Mouse (Mus musculus) heart, postnatal 0 days (tissue): ENCODE measurements around the gene Resf1. TPM values are rescaled to one million over a fixed set of nuclear protein-coding genes. Genes with fewer than 3 reads are reported as not detected.
"Not testable (repeated sequence)": the region's sequence is repeated elsewhere in the genome, so short reads cannot be mapped to it uniquely, and the experiment has no call there.

ENCODE experiments used
- ATAC-seq: fragments of 200-750 bp; cut with Nextera tagmentation; 2 replicates; pipeline ENCODE4 v1.8.0; 2017; ENCODE audit warnings: low read depth, moderate number of reproducible peaks, moderate library complexity; ENCODE audit not compliant: insufficient read depth
- DNase-seq: peaks from one replicate; pipeline ENCODE4 v3.0.0-alpha.2; 2016; ENCODE audit warnings: low spot score
- H3K27ac ChIP-seq: fragments of 300-500 bp; sonication (generic); 2 replicates; pipeline ENCODE4 v1.5.1; 2014; ENCODE audit warnings: low read depth, mild to moderate bottlenecking
- H3K27me3 ChIP-seq: fragments of 300-500 bp; sonication (generic); 2 replicates; pipeline ENCODE4 v1.6.1; 2014; ENCODE audit warnings: low read length, mixed read lengths; ENCODE audit not compliant: control insufficient read depth, insufficient read depth
- H3K36me3 ChIP-seq: fragments of 300-500 bp; sonication (generic); replicated peaks from 2 replicates; pipeline ENCODE4 v1.6.1; 2014; ENCODE audit warnings: low read length, mixed read lengths; ENCODE audit not compliant: control insufficient read depth, insufficient read depth
- H3K4me1 ChIP-seq: fragments of 300-500 bp; sonication (generic); 2 replicates; pipeline ENCODE4 v1.6.1; 2014; ENCODE audit warnings: antibody characterized with exemption; ENCODE audit not compliant: control insufficient read depth, insufficient read depth
- H3K4me2 ChIP-seq: fragments of 300-500 bp; sonication (generic); 2 replicates; pipeline ENCODE4 v1.6.1; 2014; ENCODE audit warnings: low read depth, mild to moderate bottlenecking, low read length, moderate library complexity
- H3K4me3 ChIP-seq: fragments of 300-500 bp; sonication (generic); 2 replicates; pipeline ENCODE4 v1.5.1; 2014; ENCODE audit warnings: low read depth, low read length
- H3K9ac ChIP-seq: fragments of 300-500 bp; sonication (generic); replicated peaks from 2 replicates; pipeline ENCODE4 v1.6.1; 2014; ENCODE audit warnings: low read depth, low read length, mixed read lengths
- H3K9me3 ChIP-seq: fragments of 300-500 bp; sonication (generic); replicated peaks from 2 replicates; pipeline ENCODE4 v1.6.1; 2016; ENCODE audit warnings: low read length; ENCODE audit not compliant: control insufficient read depth
- CTCF ChIP-seq: IDR thresholded peaks from 2 replicates; pipeline ENCODE4 v1.5.1; 2016; ENCODE audit warnings: antibody characterized with exemption, control low read depth, low read depth
- EP300 ChIP-seq: IDR thresholded peaks from 2 replicates; pipeline ENCODE4 v1.6.1; 2016; ENCODE audit warnings: antibody characterized with exemption, low read depth
- WGBS: fragments of 180-500 bp; shearing (Covaris S2); extraction: QIAGEN DNeasy Blood & Tissue Kit; methylation state at CpG from one replicate; pipeline ENCODE4 v1.1.7; 2014; 5-methylcytosine and 5-hydroxymethylcytosine counted together
- polyA plus RNA-seq: library from polyadenylated mRNA; unstranded; fragments of >200 nt; fragmentation: Nextera tagmentation; extraction: Ambion mirVana; gene quantifications from 2 replicates; pipeline ENCODE4 v1.2.1, GENCODE M21; 2015
- total RNA-seq: library from RNA; depleted of rRNA; stranded (reverse); fragments of >200 nt; gene quantifications from 2 replicates; pipeline ENCODE4 v1.2.3, GENCODE M21; 2014; ENCODE audit warnings: low replicate concordance

Resf1 gene
- total and polyA plus RNA-seq, 2 experiments from 2014 or later = 13.6 to 28.0 TPM

- no peak for ATAC-seq
- no peak for TF ChIP-seq EP300
- no peak for TF ChIP-seq CTCF
These were observed 28.7 kb upstream of the Resf1 start for GRCm38 (mm10) chr6:149280511-149280910.

DNA sequence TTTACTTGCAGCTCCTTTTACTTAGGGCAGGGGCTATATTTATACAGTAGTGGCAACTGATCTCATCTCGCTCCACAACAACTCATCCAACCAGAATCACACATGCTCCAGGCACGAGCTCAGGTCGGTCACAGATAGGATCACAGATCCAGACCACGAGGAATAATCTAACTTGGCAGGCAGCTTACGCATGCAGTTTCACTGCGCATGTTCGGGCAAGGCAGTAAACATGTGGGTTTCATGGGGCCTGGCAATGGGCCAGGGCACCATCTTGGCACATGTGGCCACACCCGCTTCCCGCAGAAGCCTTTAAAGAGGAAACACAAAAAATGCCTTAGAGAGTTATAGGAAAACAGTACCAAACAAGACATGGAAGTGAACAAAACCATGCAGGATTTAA, 21.0 kb upstream of the Resf1 start:
- 88% methylated on average over 9 of the region's 9 CpGs for WGBS

More at GRCm38 (mm10) chr6:149280511-149280910, 28.7 kb upstream of the Resf1 start:
- Histone ChIP-seq H3K4me2 (no peak overlapping the region), H3K9me3 (peaks cover 18% of the 10 kb centered on the region; the same call in 1 of the 2 replicates), H3K27me3 (no peaks in the 10 kb centered on the region), H3K36me3 (no peaks in the 10 kb centered on the region), H3K4me3 (no peak overlapping the region), H3K4me1 (no peaks in the 10 kb centered on the region), H3K9ac (no peak overlapping the region), H3K27ac (no peak overlapping the region)
- no peak for DNase-seq

DNA sequence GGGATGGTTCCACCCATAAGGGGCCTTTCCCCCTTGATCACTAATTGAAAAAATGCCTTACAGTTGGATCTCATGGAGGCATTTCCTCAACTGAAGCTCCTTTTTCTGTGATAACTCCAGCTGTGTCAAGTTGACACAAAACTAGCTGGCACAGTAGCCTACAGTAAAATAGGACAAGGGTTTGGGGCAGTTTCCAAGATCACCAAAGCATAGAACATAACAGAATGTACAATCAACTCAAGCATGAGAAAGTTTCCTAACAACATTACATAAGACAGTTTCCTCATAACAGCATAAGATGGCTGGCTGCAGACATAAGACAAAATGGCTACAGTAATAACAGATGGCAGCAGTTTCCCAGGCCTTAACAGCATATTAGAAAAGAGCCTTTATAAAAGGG, 6.0 kb upstream of the Resf1 start:
- H3K4me2 ChIP-seq, ATAC-seq, DNase-seq, H3K4me1 ChIP-seq, H3K27ac ChIP-seq, H3K4me3 ChIP-seq, H3K9ac ChIP-seq, H3K9me3 ChIP-seq, H3K27me3 ChIP-seq, H3K36me3 ChIP-seq: not testable (repeated sequence)

More for the DNA sequence above, 21.0 kb upstream of the Resf1 start:
- H3K9ac ChIP-seq, DNase-seq, H3K4me1 ChIP-seq, H3K27me3 ChIP-seq, H3K9me3 ChIP-seq, H3K4me3 ChIP-seq, H3K27ac ChIP-seq, ATAC-seq, H3K4me2 ChIP-seq, H3K36me3 ChIP-seq: not testable (repeated sequence)

DNA sequence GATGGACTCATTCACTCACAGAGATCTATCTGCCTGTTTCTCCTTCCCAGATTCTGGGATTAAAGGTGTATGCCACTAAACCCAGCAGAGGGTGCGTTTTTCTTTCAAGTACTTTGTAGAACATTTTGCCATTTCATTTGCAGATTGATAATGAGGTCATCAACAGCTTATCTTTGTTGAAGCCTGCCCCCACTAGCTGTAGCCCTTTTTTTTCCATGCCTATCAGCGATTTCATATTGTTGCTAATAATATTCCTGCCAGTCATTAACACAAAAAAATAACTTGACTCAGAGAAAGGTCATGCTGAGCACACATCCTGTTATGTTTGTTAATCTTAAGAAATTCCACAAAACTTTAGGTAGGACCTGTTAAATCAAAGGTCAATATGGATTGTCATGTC, 2.1 kb upstream of the Resf1 start:
- ATAC-seq = no peak
- no peak overlapping the region for H3K9ac ChIP-seq
- H3K36me3 ChIP-seq = peaks cover 14% of the 10 kb centered on the region; the same call in 1 of the 2 replicates
- no peak overlapping the region for H3K4me2 ChIP-seq
- peaks cover 10% of the 10 kb centered on the region; the same call in 1 of the 2 replicates for H3K4me1 ChIP-seq
- peaks cover 5% of the 10 kb centered on the region; the same call in 1 of the 2 replicates for H3K9me3 ChIP-seq
- WGBS = 52% methylated on average over 2 of the region's 2 CpGs
- no peak overlapping the region for H3K4me3 ChIP-seq
- H3K27me3 ChIP-seq = no peaks in the 10 kb centered on the region
- TF ChIP-seq CTCF (no peak), EP300 (no peak)
- no peak for DNase-seq
- no peak overlapping the region for H3K27ac ChIP-seq

- H3K9me3 ChIP-seq = peaks cover 5% of the 10 kb centered on the region; the same call in 1 of the 2 replicates
- H3K4me3 ChIP-seq = no peak overlapping the region
- H3K4me1 ChIP-seq = peaks cover 10% of the 10 kb centered on the region; the same call in 1 of the 2 replicates
- peaks cover 14% of the 10 kb centered on the region; the same call in 1 of the 2 replicates for H3K36me3 ChIP-seq
- H3K4me2 ChIP-seq = no peak overlapping the region
- DNase-seq (no peak), ATAC-seq (no peak)
- no peak for TF ChIP-seq EP300
- no peak for TF ChIP-seq CTCF
- no peaks in the 10 kb centered on the region for H3K27me3 ChIP-seq
- no peak overlapping the region for H3K9ac ChIP-seq
- H3K27ac ChIP-seq = no peak overlapping the region
- 70% methylated on average over 2 of the region's 2 CpGs for WGBS
These were observed 1.4 kb upstream of the Resf1 start for GRCm38 (mm10) chr6:149307801-149308200.

DNA sequence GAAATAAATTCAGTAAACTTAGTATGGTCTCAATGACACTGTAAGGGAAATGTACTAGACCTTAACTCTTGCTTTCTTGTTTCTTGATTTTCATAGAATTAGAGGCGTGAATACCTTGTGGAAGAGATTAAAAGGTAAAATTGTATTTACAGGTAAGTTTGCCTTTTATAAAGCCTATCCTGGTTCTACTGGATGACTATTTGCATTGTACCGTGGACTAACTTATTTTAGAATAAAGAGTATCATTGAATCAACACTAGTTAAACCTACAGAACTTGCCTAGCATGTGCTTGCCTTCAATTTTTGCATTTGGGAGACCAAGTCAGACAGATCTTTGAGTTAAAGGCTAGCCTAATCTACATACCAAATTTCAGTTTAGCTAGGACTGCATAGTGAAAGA, 1.0 kb downstream of the Resf1 start:
- H3K27me3 ChIP-seq = no peaks in the 10 kb centered on the region
- peaks cover 17% of the 10 kb centered on the region; the same call in 1 of the 2 replicates for H3K4me1 ChIP-seq
- ATAC-seq (no peak), DNase-seq (no peak)
- 44% methylated on average over 2 of the region's 2 CpGs for WGBS
- H3K36me3 ChIP-seq = peaks cover 28% of the 10 kb centered on the region
- peak overlapping the region; percentile 95 for H3K4me3 ChIP-seq
- peak overlapping the region; percentile 96 for H3K9ac ChIP-seq
- no peak for TF ChIP-seq EP300
- TF ChIP-seq CTCF = no peak
- peak overlapping the region; percentile 99 for H3K27ac ChIP-seq
- peak overlapping the region; percentile 58 for H3K4me2 ChIP-seq
- H3K9me3 ChIP-seq = peaks cover 5% of the 10 kb centered on the region; the same call in 1 of the 2 replicates
